Mouse (Mus musculus): ENCODE measurements around the gene Zbtb45.

GRCm38 (mm10) chr7:13044254-13044625, 34.4 kb upstream of the Zbtb45 start:
- TF ChIP-seq CTCF (IDR thresholded peaks at IDR 0.05; ENCODE audit: borderline replicate concordance, insufficient read depth, low read length) (no peak), POLR2A (IDR thresholded peaks at IDR 0.05; ENCODE audit: low read depth, low read length) (no peak)

Measured in embryonic fibroblast, embryonic 13.5 days (primary cell).